Mouse (Mus musculus): ENCODE results near the gene Vmn1r89. TPM values are rescaled to one million over a fixed set of nuclear protein-coding genes. Genes with fewer than 3 reads are reported as not detected.
A peak's percentile ranks its signal among the peaks of the same experiment; 100 is the strongest.

Vmn1r89 gene
- total RNA-seq (2021), result not detected

- no peak for DNase-seq (ENCODE audit: extremely low spot score in 1 of 2, low spot score in 2 of 2)
- intact Hi-C loops (cut with DNase I), result no loop called here
Measured at GRCm38 (mm10) chr7:13212720-13213119, at the start of gene Vmn1r89. Gene Vmn1r89 (plus strand): TSS chr7:13213020.

GRCm38 (mm10) chr7:13260746-13261700 lies 48.2 kb downstream of the Vmn1r89 start:
- DNase-seq (ENCODE audit: extremely low spot score in 1 of 2, low spot score in 2 of 2), result peak in 1 of 2 experiments; percentile 56
- intact Hi-C loops (cut with DNase I), result no loop called here

GRCm38 (mm10) chr7:13263851-13264250 lies 51.0 kb downstream of the Vmn1r89 start:
- intact Hi-C loops (cut with DNase I), result no loop called here
- DNase-seq (ENCODE audit: extremely low spot score in 1 of 2, low spot score in 2 of 2), result no peak

GRCm38 (mm10) chr7:13264396-13264795 lies 51.6 kb downstream of the Vmn1r89 start:
- DNase-seq (ENCODE audit: extremely low spot score in 1 of 2, low spot score in 2 of 2), result no peak
- intact Hi-C loops (cut with DNase I), result no loop called here

GRCm38 (mm10) chr7:13268749-13269260 lies 56.0 kb downstream of the Vmn1r89 start:
- intact Hi-C loops (cut with DNase I), result no loop called here
- DNase-seq (ENCODE audit: extremely low spot score in 1 of 2, low spot score in 2 of 2), result no peak

- intact Hi-C loops (cut with DNase I), result no loop called here
- no peak for DNase-seq (ENCODE audit: extremely low spot score in 1 of 2, low spot score in 2 of 2)
Measured at GRCm38 (mm10) chr7:13269394-13269793, 56.6 kb downstream of the Vmn1r89 start.

Other genes with a start within 250 kb of the Vmn1r89 start
- gene Zfp324, start 247.2 kb upstream of the Vmn1r89 start, total RNA-seq (2021), result 10 to 100 TPM; 15.3 to 16.7 TPM
- gene Zfp446, start 235.2 kb upstream of the Vmn1r89 start, total RNA-seq (2021), result 1 to 10 TPM; 6.5 to 8.0 TPM
- gene Slc27a5, start 214.8 kb upstream of the Vmn1r89 start, total RNA-seq (2021), result under 1 TPM in 1 of 2 experiments, not detected in 1; 0.20 TPM
- gene Trim28, start 213.9 kb upstream of the Vmn1r89 start, total RNA-seq (2021), result 100 to 1,000 TPM; 252 to 265 TPM
- gene Zbtb45, start 203.0 kb upstream of the Vmn1r89 start, total RNA-seq (2021), result 10 to 100 TPM; 31.3 to 32.1 TPM
- gene Chmp2a, start 178.2 kb upstream of the Vmn1r89 start, total RNA-seq (2021), result 100 to 1,000 TPM; 133 to 134 TPM
- gene Ube2m, start 174.7 kb upstream of the Vmn1r89 start, total RNA-seq (2021), result 100 to 1,000 TPM; 221 to 229 TPM
- 10 to 100 TPM; 15.2 to 15.9 TPM for gene Mzf1, start 158.3 kb upstream of the Vmn1r89 start, total RNA-seq (2021)
- under 1 TPM in 1 of 2 experiments, not detected in 1; 0.06 TPM for gene Vmn1r85, start 117.8 kb upstream of the Vmn1r89 start, total RNA-seq (2021)
- not detected for gene Vmn1r86, start 93.1 kb upstream of the Vmn1r89 start, total RNA-seq (2021)
- not detected for gene Vmn1r87, start 72.9 kb upstream of the Vmn1r89 start, total RNA-seq (2021)
- under 1 TPM; 0.17 to 0.20 TPM for gene Vmn1r88, start 53.5 kb upstream of the Vmn1r89 start, total RNA-seq (2021)
- gene Lig1, start 64.3 kb downstream of the Vmn1r89 start, total RNA-seq (2021), result 10 to 100 TPM; 12.9 to 15.4 TPM
- 10 to 100 TPM; 12.4 to 13.0 TPM for gene Zswim9, start 65.7 kb downstream of the Vmn1r89 start, total RNA-seq (2021)
- under 1 TPM; 0.26 to 0.34 TPM for gene Pla2g4c, start 111.6 kb downstream of the Vmn1r89 start, total RNA-seq (2021)
- under 1 TPM; 0.56 to 0.59 TPM for gene Cabp5, start 185.1 kb downstream of the Vmn1r89 start, total RNA-seq (2021)
- gene Bsph1, start 237.8 kb downstream of the Vmn1r89 start, total RNA-seq (2021), result not detected

All from left cerebral cortex, postnatal 10 days (tissue).